Mouse (Mus musculus): ENCODE measurements around the gene Atox1.

GRCm38 (mm10) chr11:55405601-55406469 is 55.2 kb downstream of the Atox1 start:
- TF ChIP-seq POLR2A (IDR thresholded peaks at IDR 0.05; ENCODE audit: low read depth, low read length): no peak
- TF ChIP-seq CTCF (IDR thresholded peaks at IDR 0.05; ENCODE audit: extremely low read depth, insufficient read length, insufficient replicate concordance, low read depth, low read length): no peak
